9 mouse cellular contexts compared by ENCODE assay signal in the genomic region with DNA sequence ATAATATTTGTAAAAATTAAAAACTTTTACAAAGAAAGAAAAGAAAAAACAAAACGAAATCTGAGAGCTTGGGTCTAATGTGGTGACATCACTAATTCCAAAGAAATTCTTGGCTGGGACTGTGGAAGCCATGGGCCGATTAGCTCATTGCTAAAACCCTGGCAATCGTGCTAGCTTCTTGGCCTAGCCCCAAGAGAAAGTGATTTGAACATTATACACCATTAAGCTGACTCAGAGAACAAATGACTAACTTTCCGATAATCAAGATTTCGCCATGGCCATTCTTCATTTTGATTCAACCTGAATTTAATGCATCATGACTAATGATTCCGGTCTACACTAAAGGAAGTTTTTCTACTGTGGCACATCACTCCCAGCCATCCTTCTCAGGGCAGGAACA. TPM values are rescaled to one million over a fixed set of nuclear protein-coding genes. Genes with fewer than 3 reads are reported as not detected.
A peak's percentile ranks its signal among the peaks of the same experiment; 100 is the strongest.
DNase-seq lines count a peak whose midpoint lies in the region; ATAC-seq lines count a peak whose summit lies in the region.
"Had no signal": no experiment of that assay in that cellular context is flagged by ENCODE, and none has a peak within 500 bp of the region (broad histone marks: within the 10 kb centered on the region; RNA-seq: fewer than 3 reads in every experiment).

No protein-coding gene starts in this region.

- H3K4me2 ChIP-seq in kidney, embryonic 14.5 days (replicated peaks; ENCODE audit: low read depth, low read length): no peak overlapping the region
- no peak overlapping the region for H3K4me2 ChIP-seq in lung, embryonic 16.5 days (ENCODE audit: low read depth, low read length)

- H3K4me1 ChIP-seq in kidney, embryonic 14.5 days (ENCODE audit: control insufficient read depth, insufficient read depth, low read length): no peaks in the 10 kb centered on the region
- H3K4me1 ChIP-seq in lung, embryonic 16.5 days (replicated peaks; ENCODE audit: control insufficient read depth, insufficient read depth, low read length): no peaks in the 10 kb centered on the region

- ATAC-seq in kidney, embryonic 14.5 days (ENCODE audit: low FRiP score, low TSS enrichment): no peak
- peak; percentile 82; the same call in 1 of the 2 replicates for ATAC-seq in lung, embryonic 16.5 days (ENCODE audit: low read depth)
- ATAC-seq in activated CD4-positive, CD25-positive, alpha-beta regulatory T cell, adult 4 months: no peak

- H3K27ac ChIP-seq in kidney, embryonic 14.5 days (ENCODE audit: low read depth, low read length): no peak overlapping the region
- no peak overlapping the region for H3K27ac ChIP-seq in lung, embryonic 16.5 days (ENCODE audit: low read length)

- 79% methylated on average over 6 of the region's 6 CpGs for WGBS in kidney, embryonic 14.5 days
- WGBS in lung, embryonic 16.5 days: 52% methylated on average over 6 of the region's 6 CpGs

- DNase-seq in kidney, adult 8-10 months: peak; percentile 26 to 52
- peak; percentile 87 for DNase-seq in adrenal gland, postnatal 14 days
- peak; percentile 38 to 58 for DNase-seq in gastrocnemius, postnatal 36 days
- DNase-seq in left cerebral cortex, postnatal 10 days (ENCODE audit: extremely low spot score in 1 of 2, low spot score in 2 of 2): no peak
- no peak for DNase-seq in T-cell, adult 2 months (ENCODE audit: low spot score)

- no peak overlapping the region for H3K9ac ChIP-seq in kidney, embryonic 14.5 days (ENCODE audit: low read depth, low read length)
- H3K9ac ChIP-seq in lung, embryonic 16.5 days (ENCODE audit: low read length): no peak overlapping the region

- no peaks in the 10 kb centered on the region for H3K9me3 ChIP-seq in kidney, embryonic 14.5 days (ENCODE audit: control insufficient read depth, low read length)
- H3K9me3 ChIP-seq in lung, embryonic 16.5 days (ENCODE audit: control insufficient read depth, low read length): no peaks in the 10 kb centered on the region
- H3K9me3 ChIP-seq: G1E had no signal

- no peak overlapping the region for H3K4me3 ChIP-seq in kidney, embryonic 14.5 days (ENCODE audit: low read length)
- H3K4me3 ChIP-seq in lung, embryonic 16.5 days (ENCODE audit: low read length): no peak overlapping the region

- no peaks in the 10 kb centered on the region for H3K36me3 ChIP-seq in kidney, embryonic 14.5 days (ENCODE audit: control insufficient read depth, insufficient read depth, low read length)
- H3K36me3 ChIP-seq in lung, embryonic 16.5 days (ENCODE audit: control insufficient read depth, insufficient read depth, low read length): no peaks in the 10 kb centered on the region
- H3K36me3 ChIP-seq: G1E had no signal

- no peaks in the 10 kb centered on the region for H3K27me3 ChIP-seq in kidney, embryonic 14.5 days (ENCODE audit: control insufficient read depth, insufficient read depth, low read length)
- H3K27me3 ChIP-seq in lung, embryonic 16.5 days (ENCODE audit: control insufficient read depth, insufficient read depth, low read depth, low read length): no peaks in the 10 kb centered on the region

- intact Hi-C loops in gastrocnemius, postnatal 36 days (cut with DNase I): no loop called here
- intact Hi-C loops in left cerebral cortex, postnatal 10 days (cut with DNase I): no loop called here

RNA-seq across cellular contexts. Expression of a gene that starts 30.6 kb away (rescaled TPM):
- 19.7 and 28.4 TPM in 2 replicates for polyA plus RNA-seq in kidney, embryonic 14.5 days (2014; fragmentation: Nextera tagmentation; extraction: Ambion mirVana)
- total RNA-seq in adrenal gland, postnatal 14 days (2021): 32.3 and 33.7 TPM in 2 replicates
- total RNA-seq in gastrocnemius, postnatal 36 days (2021): 1 to 10 TPM; 2.6 to 2.7 TPM
- polyA plus RNA-seq in lung, embryonic 16.5 days (2015; fragmentation: Nextera tagmentation; extraction: Ambion mirVana): 30.7 and 34.9 TPM in 2 replicates
- total RNA-seq in left cerebral cortex, postnatal 10 days (2021): 10 to 100 TPM; 72.8 to 79.4 TPM
- 1 to 10 TPM; 3.7 to 8.2 TPM for polyA plus RNA-seq in activated CD4-positive, CD25-positive, alpha-beta regulatory T cell, adult 4 months (2017; shearing (Covaris generic))
- total RNA-seq: G1E had no signal
- polyA plus RNA-seq: G1E had no signal

Comparison
In these comparisons a context has a peak if more than half of its experiments do, and no peak if none do; other contexts are left out.
1. DNase-seq: peak in kidney, adult 8-10 months (2 of 2), adrenal gland, postnatal 14 days (single experiment) and gastrocnemius, postnatal 36 days (2 of 2); none in left cerebral cortex, postnatal 10 days (0 of 2) and T-cell, adult 2 months (single experiment).